ENCODE assay signal across 9 mouse cellular contexts in the genomic region with DNA sequence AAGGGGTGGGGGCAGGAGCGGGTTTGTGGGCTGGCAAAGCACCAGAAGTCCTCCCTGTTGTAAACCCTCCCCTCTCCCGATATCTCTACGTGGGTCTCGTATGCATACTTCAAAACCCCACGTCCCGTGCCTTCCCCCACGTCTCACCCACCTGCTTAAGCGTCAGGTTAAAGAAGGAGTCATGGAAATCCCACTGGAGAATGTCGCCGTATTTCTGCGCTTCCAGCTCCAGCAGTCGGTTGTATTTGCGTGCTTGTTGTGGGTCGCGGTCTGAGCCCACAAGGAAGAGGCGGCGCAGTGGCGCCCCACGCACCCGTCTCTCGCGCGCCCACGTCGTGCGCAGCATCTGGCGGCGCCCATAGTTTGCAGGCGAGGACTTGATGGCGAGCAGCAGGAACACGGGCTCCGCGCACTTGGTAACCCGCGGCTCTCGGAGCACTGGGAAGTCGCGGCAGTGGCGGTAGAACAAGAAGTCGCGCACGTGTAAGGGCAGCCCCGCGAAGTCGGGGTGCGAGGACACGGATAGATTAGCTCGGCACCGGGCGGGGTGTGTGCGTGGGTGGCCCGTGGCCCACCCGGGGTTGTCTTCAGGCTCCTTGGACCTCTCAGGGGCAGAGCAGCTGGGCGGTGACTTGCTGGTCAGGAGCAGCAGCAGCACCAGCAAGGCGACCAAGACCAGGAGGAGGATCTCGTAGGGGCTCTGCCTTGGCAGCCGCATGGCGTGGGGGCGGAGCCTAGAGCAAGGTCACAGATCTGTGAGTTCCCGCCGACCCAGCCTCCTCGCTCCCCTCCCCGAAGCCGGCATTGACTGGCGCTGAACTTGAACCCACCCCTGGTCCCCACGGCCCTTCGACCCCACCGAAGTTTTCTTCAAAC. TPM values are rescaled to one million over a fixed set of nuclear protein-coding genes. Genes with fewer than 3 reads are reported as not detected.
A peak's percentile ranks its signal among the peaks of the same experiment; 100 is the strongest.
DNase-seq lines count a peak whose midpoint lies in the region; ATAC-seq and TF ChIP-seq lines count a peak whose summit lies in the region.
"Had no signal": no experiment of that assay in that cellular context is flagged by ENCODE, and none has a peak within 500 bp of the region (broad histone marks: within the 10 kb centered on the region; RNA-seq: fewer than 3 reads in every experiment).

No protein-coding gene starts in this region.

- H3K4me3 ChIP-seq in kidney, embryonic 15.5 days (replicated peaks) = peak overlapping the region; percentile 26
- H3K4me3 ChIP-seq in hindbrain, embryonic 15.5 days = peak overlapping the region; percentile 30
- peak overlapping the region; percentile 30 for H3K4me3 ChIP-seq in midbrain, postnatal 0 days (ENCODE audit: low read depth, low read length)

- H3K9me3 ChIP-seq in kidney, embryonic 15.5 days (replicated peaks) = no peaks in the 10 kb centered on the region
- H3K9me3 ChIP-seq in hindbrain, embryonic 15.5 days = no peaks in the 10 kb centered on the region
- H3K9me3 ChIP-seq in midbrain, postnatal 0 days (ENCODE audit: low read length) = no peaks in the 10 kb centered on the region

- H3K4me2 ChIP-seq in kidney, embryonic 15.5 days = peak overlapping the region; percentile 40
- H3K4me2 ChIP-seq in hindbrain, embryonic 15.5 days = peak overlapping the region; percentile 49
- H3K4me2 ChIP-seq in midbrain, postnatal 0 days (ENCODE audit: low read depth, low read length, poor library complexity, severe bottlenecking) = peak overlapping the region; percentile 40

- no peak; the same call in 1 of the 2 replicates for ATAC-seq in kidney, embryonic 15.5 days (replicated peaks; ENCODE audit: low FRiP score)
- ATAC-seq in hindbrain, embryonic 15.5 days (ENCODE audit: low FRiP score, low read depth) = 0 out of 2 replicates have a peak, but pooled peaks have one; percentile 28
- 0 out of 2 replicates have a peak, but pooled peaks have one; percentile 32 for ATAC-seq in midbrain, postnatal 0 days (ENCODE audit: low FRiP score)

- 12% methylated on average over 68 of the region's 68 CpGs for WGBS in kidney, embryonic 15.5 days
- 11% methylated on average over 64 of the region's 68 CpGs for WGBS in hindbrain, embryonic 15.5 days
- 7% methylated on average over 62 of the region's 68 CpGs for WGBS in midbrain, postnatal 0 days

- H3K9ac ChIP-seq in kidney, embryonic 15.5 days = no peak overlapping the region
- H3K9ac ChIP-seq in hindbrain, embryonic 15.5 days = no peak overlapping the region
- no peak overlapping the region; the same call in 1 of the 2 replicates for H3K9ac ChIP-seq in midbrain, postnatal 0 days (replicated peaks; ENCODE audit: low read length, poor library complexity, severe bottlenecking)

- peaks cover 16% of the 10 kb centered on the region for H3K4me1 ChIP-seq in kidney, embryonic 15.5 days
- peaks cover 18% of the 10 kb centered on the region for H3K4me1 ChIP-seq in hindbrain, embryonic 15.5 days (replicated peaks)
- peaks cover 6% of the 10 kb centered on the region; the same call in 1 of the 2 replicates for H3K4me1 ChIP-seq in midbrain, postnatal 0 days (ENCODE audit: insufficient read depth, low read length)

- no peak for TF ChIP-seq CTCF in midbrain, postnatal 0 days (IDR thresholded peaks at IDR 0.05)

- H3K27me3 ChIP-seq in kidney, embryonic 15.5 days = peaks cover 89% of the 10 kb centered on the region
- peaks cover 83% of the 10 kb centered on the region for H3K27me3 ChIP-seq in hindbrain, embryonic 15.5 days
- peaks cover 69% of the 10 kb centered on the region for H3K27me3 ChIP-seq in midbrain, postnatal 0 days (ENCODE audit: insufficient read depth, low read length)

- H3K36me3 ChIP-seq in kidney, embryonic 15.5 days = no peaks in the 10 kb centered on the region
- H3K36me3 ChIP-seq in hindbrain, embryonic 15.5 days = no peaks in the 10 kb centered on the region
- H3K36me3 ChIP-seq in midbrain, postnatal 0 days (ENCODE audit: insufficient read depth, low read length) = no peaks in the 10 kb centered on the region

- intact Hi-C loops in gastrocnemius, postnatal 36 days (cut with DNase I) = no loop called here

- no peak overlapping the region for H3K27ac ChIP-seq in kidney, embryonic 15.5 days
- H3K27ac ChIP-seq in hindbrain, embryonic 15.5 days (replicated peaks) = no peak overlapping the region
- H3K27ac ChIP-seq in midbrain, postnatal 0 days (ENCODE audit: low read depth, low read length) = no peak overlapping the region

- no peak for DNase-seq in kidney, postnatal 10 days
- DNase-seq in ZHBTc4 (ENCODE audit: low read depth, low spot score) = peak; percentile 83
- DNase-seq in midbrain, postnatal 0 days (ENCODE audit: low spot score) = no peak
- no peak for DNase-seq in ovary, postnatal 10 days (ENCODE audit: low spot score)
- DNase-seq in gastrocnemius, postnatal 36 days = no peak
- DNase-seq in lung, postnatal 25 days (ENCODE audit: low spot score) = no peak
- DNase-seq: kidney, postnatal 36 days had no signal

RNA-seq across cellular contexts. Expression of a gene that starts 4.4 kb away (rescaled TPM):
- 1.2 and 1.7 TPM in 2 replicates for polyA plus RNA-seq in kidney, embryonic 15.5 days (2015; fragmentation: Nextera tagmentation; extraction: Ambion mirVana)
- 0.47 and 1.5 TPM in 2 replicates for polyA plus RNA-seq in hindbrain, embryonic 15.5 days (2015; fragmentation: Nextera tagmentation; extraction: Ambion mirVana)
- not detected in 2 replicates for total RNA-seq in midbrain, postnatal 0 days (2014; rRNA removed)
- 1.2 and 2.1 TPM in 2 replicates for polyA plus RNA-seq in midbrain, postnatal 0 days (2015; fragmentation: Nextera tagmentation; extraction: Ambion mirVana)
- 1 to 10 TPM; 1.0 to 1.2 TPM for total RNA-seq in gastrocnemius, postnatal 36 days (2021)

RNA-seq across cellular contexts. Expression of a gene that starts 8.2 kb away (rescaled TPM):
- polyA plus RNA-seq in kidney, embryonic 15.5 days (2015; fragmentation: Nextera tagmentation; extraction: Ambion mirVana) = 2.8 and 3.9 TPM in 2 replicates
- 0.45 and 0.52 TPM in 2 replicates for polyA plus RNA-seq in hindbrain, embryonic 15.5 days (2015; fragmentation: Nextera tagmentation; extraction: Ambion mirVana)
- total RNA-seq in midbrain, postnatal 0 days (2014; rRNA removed) = 0.24 and 1.6 TPM in 2 replicates
- polyA plus RNA-seq in midbrain, postnatal 0 days (2015; fragmentation: Nextera tagmentation; extraction: Ambion mirVana) = 0.31 and 0.50 TPM in 2 replicates
- total RNA-seq in gastrocnemius, postnatal 36 days (2021) = 1 to 10 TPM; 2.1 to 2.6 TPM

RNA-seq across cellular contexts. Expression of a gene that starts 17.3 kb away (rescaled TPM):
- polyA plus RNA-seq in kidney, embryonic 15.5 days (2015; fragmentation: Nextera tagmentation; extraction: Ambion mirVana) = 6.3 and 7.2 TPM in 2 replicates
- polyA plus RNA-seq in hindbrain, embryonic 15.5 days (2015; fragmentation: Nextera tagmentation; extraction: Ambion mirVana) = 6.1 and 7.0 TPM in 2 replicates
- 9.0 and 12.3 TPM in 2 replicates for total RNA-seq in midbrain, postnatal 0 days (2014; rRNA removed)
- polyA plus RNA-seq in midbrain, postnatal 0 days (2015; fragmentation: Nextera tagmentation; extraction: Ambion mirVana) = 6.4 and 7.1 TPM in 2 replicates
- total RNA-seq in gastrocnemius, postnatal 36 days (2021) = 1 to 10 TPM; 1.8 TPM

RNA-seq across cellular contexts. Expression of a gene that starts 21.8 kb away (rescaled TPM):
- 0.80 and 1.2 TPM in 2 replicates for polyA plus RNA-seq in kidney, embryonic 15.5 days (2015; fragmentation: Nextera tagmentation; extraction: Ambion mirVana)
- 20.8 and 24.7 TPM in 2 replicates for polyA plus RNA-seq in hindbrain, embryonic 15.5 days (2015; fragmentation: Nextera tagmentation; extraction: Ambion mirVana)
- total RNA-seq in midbrain, postnatal 0 days (2014; rRNA removed) = 69.0 and 70.8 TPM in 2 replicates
- polyA plus RNA-seq in midbrain, postnatal 0 days (2015; fragmentation: Nextera tagmentation; extraction: Ambion mirVana) = 14.5 and 16.2 TPM in 2 replicates
- not detected for total RNA-seq in gastrocnemius, postnatal 36 days (2021)

RNA-seq across cellular contexts. Expression of a gene that starts 32.1 kb away (rescaled TPM):
- polyA plus RNA-seq in kidney, embryonic 15.5 days (2015; fragmentation: Nextera tagmentation; extraction: Ambion mirVana) = 6.3 and 6.5 TPM in 2 replicates
- polyA plus RNA-seq in hindbrain, embryonic 15.5 days (2015; fragmentation: Nextera tagmentation; extraction: Ambion mirVana) = 77.2 and 93.0 TPM in 2 replicates
- 109 and 114 TPM in 2 replicates for total RNA-seq in midbrain, postnatal 0 days (2014; rRNA removed)
- 88.4 and 89.5 TPM in 2 replicates for polyA plus RNA-seq in midbrain, postnatal 0 days (2015; fragmentation: Nextera tagmentation; extraction: Ambion mirVana)
- total RNA-seq in gastrocnemius, postnatal 36 days (2021) = 1 to 10 TPM in 1 of 2 experiments, not detected in 1; 1.4 TPM
